Mouse (Mus musculus): ENCODE measurements at regions not wholly inside any gene's neighbourhood (a gene's known extent, or its start where the extent isn't known, plus 50 kb on each side); places are given as distances from the start of the nearest gene placed in this dataset.

DNA sequence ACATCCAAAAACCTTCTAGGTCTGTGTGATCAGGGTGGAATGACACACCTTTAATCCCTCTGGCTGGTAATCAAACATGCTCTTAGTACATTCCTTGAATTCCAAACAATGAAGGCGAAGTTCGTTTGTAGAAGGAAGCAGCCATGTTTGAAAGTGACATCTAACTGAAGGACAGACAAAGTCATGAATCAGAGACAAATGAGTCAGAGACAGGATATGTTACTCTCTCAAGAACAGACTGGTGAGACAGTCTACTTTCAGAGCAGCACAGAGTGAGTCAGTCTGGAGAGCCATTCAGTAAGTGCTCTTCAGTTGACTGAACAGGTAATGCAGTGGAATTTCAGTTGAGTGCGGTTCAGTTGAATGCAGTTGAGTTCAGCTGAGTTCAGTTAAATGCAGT lies 150.4 kb downstream of the Cpe start:
- DNase-seq (ENCODE audit: extremely low spot score): no peak

GRCm38 (mm10) chr8:64539846-64540472 lies 152.9 kb downstream of the Cpe start:
- no peak for DNase-seq (ENCODE audit: extremely low spot score)

- DNase-seq (ENCODE audit: extremely low spot score): no peak
These were observed 161.1 kb downstream of the Cpe start for GRCm38 (mm10) chr8:64531780-64532179.

DNA sequence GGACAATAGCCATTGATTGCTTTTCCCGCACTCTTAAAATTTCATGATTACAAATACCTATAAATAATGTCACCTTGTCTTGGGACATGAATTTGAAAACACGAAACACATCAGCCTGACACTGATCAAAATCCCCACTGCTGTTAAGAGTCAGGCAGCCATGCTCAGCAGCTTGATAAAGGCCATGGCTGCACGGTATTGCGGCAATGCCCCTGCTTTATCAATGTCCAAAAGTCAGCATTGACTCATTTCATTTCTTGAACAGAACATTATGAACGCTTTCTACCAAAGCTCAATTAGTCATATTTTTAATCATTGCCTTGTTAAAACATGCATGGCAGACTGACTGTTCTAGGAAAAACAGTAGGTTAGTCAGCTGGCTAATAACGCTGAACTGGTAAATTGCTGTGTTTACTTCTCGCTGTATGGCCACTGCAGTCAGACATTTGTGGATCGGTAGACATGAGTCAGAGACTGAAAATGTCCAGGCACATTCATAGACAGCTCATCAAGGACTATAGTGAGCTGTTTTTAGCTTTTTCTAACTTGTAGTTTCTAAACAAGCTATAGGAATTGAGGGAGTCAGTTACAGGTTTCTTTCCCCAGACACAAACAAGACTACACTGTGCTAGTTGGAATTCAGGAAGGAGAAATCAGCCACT lies 170.3 kb downstream of the Cpe start:
- no peak for DNase-seq (ENCODE audit: extremely low spot score)

- no peak for DNase-seq (ENCODE audit: extremely low spot score)
These were observed 173.2 kb downstream of the Cpe start for GRCm38 (mm10) chr8:64519650-64520049.

GRCm38 (mm10) chr8:64515923-64516322 lies 176.9 kb downstream of the Cpe start:
- DNase-seq (ENCODE audit: extremely low spot score): no peak

DNA sequence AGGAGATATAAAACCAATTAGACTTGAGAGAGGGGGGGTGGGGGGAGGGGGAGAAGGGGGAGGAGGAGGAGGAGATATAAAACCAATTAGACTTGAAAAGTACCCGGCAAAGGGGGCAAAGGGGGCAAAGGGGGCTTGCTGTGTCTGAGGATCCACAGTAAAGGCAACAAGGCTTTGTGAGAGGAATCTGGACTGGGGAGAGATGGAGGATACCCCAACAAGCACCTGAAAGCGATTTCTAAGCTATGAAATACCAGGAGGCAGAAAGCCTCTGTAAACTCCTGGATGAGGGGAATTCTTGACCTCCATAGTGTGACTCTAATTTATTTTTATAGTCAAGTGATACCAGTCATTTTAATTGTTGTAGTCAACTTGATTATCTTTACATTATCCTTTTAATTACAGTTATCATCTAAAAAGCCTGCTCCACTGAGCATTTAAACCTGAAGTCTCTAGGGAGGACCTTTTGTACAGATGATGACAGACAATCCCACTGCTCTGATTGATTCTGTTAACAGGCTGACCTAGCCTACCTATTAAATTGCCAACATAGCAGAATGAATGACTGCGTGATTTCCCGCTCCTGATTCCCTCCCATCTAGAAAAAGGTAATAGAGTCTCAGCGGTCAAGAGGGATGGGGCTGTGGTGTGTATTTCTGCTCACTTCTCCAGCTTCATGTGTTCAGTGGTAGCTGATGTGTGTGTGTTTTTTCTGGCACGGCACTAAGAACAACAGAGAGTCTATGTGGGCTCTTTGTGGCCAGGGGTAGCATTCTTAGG lies 195.4 kb downstream of the Cpe start:
- DNase-seq (ENCODE audit: extremely low spot score): no peak

- no peak for DNase-seq (ENCODE audit: extremely low spot score)
These were observed 196.3 kb downstream of the Cpe start for GRCm38 (mm10) chr8:64496333-64497213.

- DNase-seq (ENCODE audit: extremely low spot score): no peak
These were observed 201.3 kb downstream of the Cpe start for GRCm38 (mm10) chr8:64491561-64491960.

- no peak for DNase-seq (ENCODE audit: extremely low spot score)
These were observed 204.8 kb downstream of the Cpe start for GRCm38 (mm10) chr8:64488057-64488456.

DNA sequence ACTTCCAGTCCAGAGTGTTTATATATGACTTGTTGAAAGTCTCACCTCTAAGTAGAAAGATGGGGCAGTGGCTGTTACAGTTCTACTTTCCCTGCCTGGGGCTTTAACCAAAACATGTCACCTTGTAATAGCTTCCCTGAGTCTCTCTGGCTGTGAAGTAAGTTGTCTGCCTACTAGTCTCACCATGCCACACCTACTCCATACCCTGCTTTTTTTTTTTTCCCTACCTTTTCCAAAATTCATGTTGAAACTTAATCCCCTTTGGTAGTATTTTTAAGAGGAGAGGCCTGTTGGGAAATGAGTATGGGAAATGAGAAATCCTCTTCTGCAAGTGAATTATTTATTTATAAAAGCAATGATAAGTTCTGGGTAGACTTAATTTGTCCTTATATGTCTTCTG lies 219.6 kb downstream of the Cpe start:
- no peak for DNase-seq (ENCODE audit: extremely low spot score)

- DNase-seq (ENCODE audit: extremely low spot score): no peak
These were observed 220.0 kb downstream of the Cpe start for GRCm38 (mm10) chr8:64472801-64473270.

GRCm38 (mm10) chr8:64461136-64461535 lies 231.7 kb downstream of the Cpe start:
- no peak for DNase-seq (ENCODE audit: extremely low spot score)

- no peak for DNase-seq (ENCODE audit: extremely low spot score)
These were observed 235.9 kb downstream of the Cpe start for GRCm38 (mm10) chr8:64456970-64457369.

GRCm38 (mm10) chr8:64454736-64455135 lies 238.1 kb downstream of the Cpe start:
- DNase-seq (ENCODE audit: extremely low spot score): no peak

DNA sequence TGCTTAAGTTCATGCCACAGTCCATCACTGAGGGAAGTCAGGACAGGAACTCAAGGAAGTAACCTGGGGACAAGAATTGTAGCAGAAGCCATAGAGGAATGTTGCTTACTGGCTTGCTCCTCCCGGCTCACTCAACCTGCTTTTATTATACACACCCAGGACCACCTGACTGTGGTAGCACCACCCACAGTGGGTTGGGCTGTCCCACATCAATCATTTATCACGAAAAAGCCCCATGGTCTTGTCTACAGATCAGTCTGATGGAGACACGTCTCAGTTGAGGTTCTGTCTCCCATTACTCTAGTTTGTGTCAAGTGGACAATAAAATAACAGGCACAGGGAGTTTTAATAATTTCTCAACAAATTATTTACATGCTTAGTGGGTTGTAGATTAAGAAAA lies 239.3 kb upstream of the Tll1 start:
- DNase-seq (ENCODE audit: extremely low spot score): no peak

DNA sequence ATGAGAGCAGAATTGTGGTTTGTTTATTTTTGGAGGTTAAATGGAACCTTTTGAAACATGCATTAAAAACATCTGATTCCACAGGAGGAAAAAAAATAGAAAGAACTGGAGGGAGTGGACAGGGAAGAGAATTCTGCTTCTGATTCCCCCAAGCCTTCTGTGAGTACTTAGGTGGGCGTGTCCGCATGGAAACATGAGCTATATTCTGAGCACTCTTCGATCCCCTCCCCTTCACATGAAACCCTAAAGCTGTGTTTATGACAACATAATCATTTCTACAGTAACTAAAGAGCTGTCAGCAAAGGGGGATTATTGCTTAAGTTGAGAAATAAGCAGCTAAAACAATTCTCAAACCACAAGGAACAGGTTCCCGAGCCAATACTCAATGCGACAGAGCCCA lies 238.4 kb upstream of the Tll1 start:
- no peak for DNase-seq (ENCODE audit: extremely low spot score)

DNA sequence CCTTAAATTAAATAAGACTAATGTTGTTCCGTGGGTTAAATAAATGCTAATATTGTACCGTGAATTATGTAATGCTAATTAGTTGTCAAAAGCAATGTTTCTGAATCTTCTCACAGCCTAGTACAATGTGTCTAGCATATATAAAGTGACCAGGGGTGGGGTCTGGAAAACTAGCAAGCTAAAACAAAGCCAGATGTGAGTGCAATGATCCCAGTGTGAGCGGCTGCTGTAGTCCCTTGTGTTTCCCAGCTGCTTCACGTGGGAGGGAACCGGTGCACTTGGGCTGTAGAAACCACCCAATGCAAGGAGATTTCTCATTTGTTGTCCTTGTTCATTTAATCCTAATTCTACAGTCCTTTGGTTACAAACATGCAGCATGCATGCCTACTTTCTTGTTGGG lies 232.4 kb upstream of the Tll1 start:
- no peak for DNase-seq (ENCODE audit: extremely low spot score)

GRCm38 (mm10) chr8:64434648-64435047 lies 228.6 kb upstream of the Tll1 start:
- no peak for DNase-seq (ENCODE audit: extremely low spot score)

DNA sequence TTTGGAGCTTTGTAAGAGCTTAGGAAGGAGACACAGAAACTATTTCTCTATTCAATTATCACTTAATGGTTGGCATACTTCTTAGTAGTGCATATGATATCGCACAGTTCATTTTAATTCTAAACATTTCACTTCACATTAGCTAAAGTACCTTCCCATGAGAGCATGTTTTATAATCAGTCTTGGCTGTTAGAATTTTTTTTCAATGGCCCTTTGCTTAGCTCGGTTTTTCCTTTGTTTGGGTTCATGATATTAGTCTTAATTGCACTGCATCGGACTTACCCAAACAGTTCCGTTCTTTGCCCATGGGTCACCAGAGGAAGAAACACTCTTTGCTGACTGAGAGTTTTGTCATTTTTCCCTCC lies 216.8 kb upstream of the Tll1 start:
- DNase-seq (ENCODE audit: extremely low spot score): no peak

DNA sequence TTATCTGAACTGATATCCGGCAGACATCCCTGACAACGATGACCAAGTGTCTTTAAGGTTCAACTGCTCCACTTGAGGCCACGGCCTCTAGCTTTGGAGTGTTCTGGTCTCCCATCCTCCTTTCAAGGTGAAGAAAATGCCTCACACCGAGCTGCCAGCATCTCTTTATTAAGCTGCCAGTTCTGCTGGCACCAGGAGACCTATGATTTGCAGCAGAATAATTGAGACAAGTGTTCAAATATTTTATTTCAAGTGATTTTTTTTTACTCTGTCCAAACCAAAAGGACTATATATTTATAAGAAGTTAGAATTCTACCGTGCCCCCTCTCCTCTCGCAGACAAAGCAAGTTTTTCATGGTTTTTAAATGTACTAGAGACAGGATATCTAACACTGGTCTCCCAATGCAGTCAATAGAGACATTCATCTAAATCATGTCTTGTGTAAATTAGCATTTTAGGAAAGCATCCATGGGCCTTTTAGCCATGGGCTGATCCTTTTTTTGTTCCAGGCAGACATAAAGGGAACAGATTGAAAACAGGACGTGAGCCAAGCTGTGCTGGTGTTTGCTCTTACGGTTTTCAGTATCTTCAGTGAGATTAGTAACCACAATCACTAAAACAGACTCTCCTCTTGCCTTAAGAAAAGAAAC lies 216.3 kb upstream of the Tll1 start:
- DNase-seq (ENCODE audit: extremely low spot score): no peak

All from embryo, embryonic 9.5 days (tissue).